Mouse (Mus musculus) embryonic facial prominence, embryonic 11.5 days (tissue): ENCODE data around the gene Amdhd2. TPM values are rescaled to one million over a fixed set of nuclear protein-coding genes. Genes with fewer than 3 reads are reported as not detected.

Experiments
- ATAC-seq: fragments of 200-750 bp; cut with Nextera tagmentation; replicated peaks from 2 replicates; pipeline ENCODE4 v1.8.0; 2017; ENCODE audit warnings: low read depth; ENCODE audit not compliant: insufficient number of reproducible peaks, low FRiP score, low TSS enrichment
- DNase-seq: peaks from one replicate; pipeline ENCODE4 v3.0.0-alpha.2; 2015; ENCODE audit warnings: low spot score
- H3K27ac ChIP-seq: fragments of 300-500 bp; sonication (generic); replicated peaks from 2 replicates; pipeline ENCODE4 v1.5.1; 2014; ENCODE audit warnings: mild to moderate bottlenecking, low read depth, low read length, control low read depth
- H3K27me3 ChIP-seq: fragments of 300-500 bp; sonication (generic); 2 replicates; pipeline ENCODE4 v1.6.1; 2014; ENCODE audit warnings: mild to moderate bottlenecking, low read length, moderate library complexity, mixed read lengths; ENCODE audit not compliant: control insufficient read depth, insufficient read depth
- H3K36me3 ChIP-seq: fragments of 300-500 bp; sonication (generic); replicated peaks from 2 replicates; pipeline ENCODE4 v1.6.1; 2014; ENCODE audit warnings: low read depth, mild to moderate bottlenecking, low read length, moderate library complexity, mixed read lengths; ENCODE audit not compliant: control insufficient read depth, insufficient read depth
- H3K4me1 ChIP-seq: fragments of 300-500 bp; sonication (generic); 2 replicates; pipeline ENCODE4 v1.6.1; 2014; ENCODE audit warnings: low read length, mixed read lengths; ENCODE audit not compliant: control insufficient read depth, insufficient read depth
- H3K4me2 ChIP-seq: fragments of 300-500 bp; sonication (generic); 2 replicates; pipeline ENCODE4 v1.6.1; 2014; ENCODE audit warnings: low read depth, mild to moderate bottlenecking, control low read depth, low read length, moderate library complexity
- H3K4me3 ChIP-seq: fragments of 300-500 bp; sonication (generic); 2 replicates; pipeline ENCODE4 v1.5.1; 2014; ENCODE audit warnings: low read depth, low read length, control low read depth
- H3K9ac ChIP-seq: fragments of 300-500 bp; sonication (generic); replicated peaks from 2 replicates; pipeline ENCODE4 v1.6.1; 2014; ENCODE audit warnings: mild to moderate bottlenecking, control low read depth, low read length
- H3K9me3 ChIP-seq: fragments of 300-500 bp; sonication (generic); replicated peaks from 2 replicates; pipeline ENCODE4 v1.6.1; 2016; ENCODE audit warnings: mild to moderate bottlenecking, low read length, inconsistent platforms, mixed read lengths; ENCODE audit not compliant: control insufficient read depth
- WGBS: fragments of 180-500 bp; shearing (Covaris S2); extraction: QIAGEN DNeasy Blood & Tissue Kit; methylation state at CpG from one replicate; pipeline ENCODE4 v1.1.7; 2014; 5-methylcytosine and 5-hydroxymethylcytosine counted together
- polyA plus RNA-seq: library from polyadenylated mRNA; unstranded; fragments of >200 nt; fragmentation: Nextera tagmentation; extraction: Ambion mirVana; gene quantifications from 2 replicates; pipeline ENCODE4 v1.2.1, GENCODE M21; 2014

The Amdhd2 gene
- polyA plus RNA-seq, 1 experiment from 2014 or later = 30.6 TPM

DNA sequence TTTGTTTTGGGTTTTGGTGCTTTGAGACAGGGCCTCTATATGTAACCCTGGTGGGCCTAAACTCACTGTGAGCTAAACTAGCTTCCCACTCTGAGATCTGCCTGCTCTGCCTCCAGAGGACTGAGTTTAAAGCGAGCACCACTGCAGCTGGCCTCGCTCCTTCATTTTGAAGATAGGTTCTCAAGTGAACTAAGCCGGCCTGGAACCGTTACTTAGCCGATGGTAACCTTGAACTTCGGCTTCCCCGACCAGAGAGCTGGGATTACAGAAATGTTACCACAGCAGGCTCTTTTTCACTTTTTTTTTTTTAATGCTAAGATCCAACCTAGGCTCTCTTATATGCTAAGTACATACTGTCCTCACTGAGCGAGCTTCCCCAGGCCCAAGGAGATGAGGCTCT lies 29.7 kb upstream of the Amdhd2 start:
- no peak overlapping the region for H3K4me2 ChIP-seq
- no peak overlapping the region for H3K4me3 ChIP-seq
- no peaks in the 10 kb centered on the region for H3K4me1 ChIP-seq
- H3K27ac ChIP-seq = no peak overlapping the region
- H3K9me3 ChIP-seq = no peaks in the 10 kb centered on the region
- no peak for DNase-seq
- no peaks in the 10 kb centered on the region for H3K27me3 ChIP-seq
- 85% methylated on average over 8 of the region's 8 CpGs for WGBS
- no peak overlapping the region for H3K9ac ChIP-seq
- ATAC-seq = no peak
- no peaks in the 10 kb centered on the region for H3K36me3 ChIP-seq

DNA sequence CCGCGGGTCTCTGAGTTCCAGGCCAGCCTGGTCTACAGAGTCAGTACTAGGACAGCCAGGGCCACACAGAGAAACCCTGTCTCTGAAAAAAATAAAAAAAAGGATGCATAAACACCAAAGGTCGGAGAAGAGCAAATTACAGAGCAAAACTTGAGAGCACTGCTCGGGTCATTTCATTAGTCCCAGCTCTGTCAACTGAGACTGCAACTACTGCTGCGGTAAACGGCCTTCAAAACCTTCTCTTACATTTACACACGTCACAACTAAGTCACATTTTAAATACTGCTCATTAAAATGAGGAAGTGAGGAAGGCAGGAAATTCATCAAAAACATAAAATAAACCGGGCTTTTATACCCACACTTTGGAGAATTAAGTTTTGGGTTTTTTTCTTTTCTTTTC lies 29.3 kb upstream of the Amdhd2 start:
- no peaks in the 10 kb centered on the region for H3K9me3 ChIP-seq
- WGBS = 77% methylated on average over 8 of the region's 8 CpGs
- no peak for ATAC-seq
- no peaks in the 10 kb centered on the region for H3K4me1 ChIP-seq
- no peaks in the 10 kb centered on the region for H3K27me3 ChIP-seq
- no peaks in the 10 kb centered on the region for H3K36me3 ChIP-seq
- no peak for DNase-seq
- no peak overlapping the region for H3K9ac ChIP-seq
- H3K4me2 ChIP-seq = no peak overlapping the region
- no peak overlapping the region for H3K27ac ChIP-seq
- H3K4me3 ChIP-seq = no peak overlapping the region

DNA sequence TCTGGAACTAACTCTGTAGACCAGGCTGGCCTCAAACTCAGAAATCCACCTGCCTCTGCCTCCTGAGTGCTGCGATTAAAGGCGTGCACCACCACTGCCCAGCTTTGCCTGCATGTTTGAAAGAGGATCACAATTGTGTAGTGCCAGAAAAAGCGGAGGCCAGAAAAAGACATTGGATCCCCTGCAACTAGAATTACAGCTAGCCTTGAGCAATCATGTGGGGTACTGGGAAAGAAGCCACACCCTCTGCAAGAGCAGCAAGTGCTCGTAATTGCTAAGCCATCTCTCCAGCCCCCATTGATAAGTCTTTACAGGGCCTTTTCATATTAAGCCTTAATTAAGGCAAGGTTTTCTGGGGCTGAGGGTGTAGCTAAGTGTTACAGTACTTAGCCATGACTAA lies 27.9 kb upstream of the Amdhd2 start:
- Histone ChIP-seq H3K36me3 (no peaks in the 10 kb centered on the region), H3K27me3 (no peaks in the 10 kb centered on the region), H3K27ac (no peak overlapping the region), H3K9me3 (no peaks in the 10 kb centered on the region), H3K4me1 (no peaks in the 10 kb centered on the region), H3K4me2 (no peak overlapping the region), H3K4me3 (no peak overlapping the region), H3K9ac (no peak overlapping the region)
- WGBS = 69% methylated on average over 4 of the region's 4 CpGs
- ATAC-seq (no peak), DNase-seq (no peak)

DNA sequence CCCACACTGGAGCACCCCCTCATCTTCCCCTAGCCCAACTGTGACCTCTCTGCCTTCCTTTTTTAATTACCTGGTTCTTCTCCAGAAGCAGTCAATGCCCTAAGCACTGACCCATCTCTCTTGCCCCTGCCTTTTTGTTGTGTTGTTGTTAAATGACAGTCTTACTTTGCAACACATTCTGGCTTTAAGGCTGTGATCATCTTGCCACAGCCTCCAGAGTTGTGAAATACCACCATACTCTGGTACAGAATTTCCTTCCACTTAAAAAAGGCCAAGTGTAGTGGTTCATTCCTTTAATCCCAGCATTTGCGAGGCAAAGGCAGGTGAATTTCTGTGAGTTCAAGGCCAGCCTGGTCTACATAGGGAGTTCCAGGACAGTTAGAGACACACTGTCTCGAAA lies 27.4 kb upstream of the Amdhd2 start:
- Histone ChIP-seq H3K4me2 (no peak overlapping the region), H3K4me1 (no peaks in the 10 kb centered on the region), H3K9me3 (no peaks in the 10 kb centered on the region), H3K4me3 (no peak overlapping the region), H3K27ac (no peak overlapping the region), H3K36me3 (no peaks in the 10 kb centered on the region), H3K9ac (no peak overlapping the region), H3K27me3 (no peaks in the 10 kb centered on the region)
- DNase-seq (no peak), ATAC-seq (no peak)
- 81% methylated on average over 2 of the region's 2 CpGs for WGBS

DNA sequence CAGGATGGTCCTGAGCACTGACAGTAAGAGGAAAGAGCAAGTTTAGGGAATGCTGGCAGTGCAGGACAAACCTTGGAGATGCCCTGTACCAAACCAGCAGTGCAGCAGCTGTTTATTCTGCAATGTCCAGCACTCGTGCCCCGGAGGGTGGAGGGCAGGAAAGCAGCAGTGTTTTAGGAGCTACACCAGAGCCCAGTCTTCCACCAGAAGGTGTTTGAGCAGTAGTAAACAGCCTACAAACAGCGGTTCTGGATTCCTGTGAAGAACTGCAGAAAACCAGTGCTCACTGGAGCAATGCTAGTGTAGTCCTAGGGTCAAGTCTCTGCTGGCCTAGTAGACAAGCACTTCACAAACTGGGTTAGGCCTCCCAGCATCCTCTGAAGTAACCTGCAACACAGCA lies 10.7 kb upstream of the Amdhd2 start:
- Histone ChIP-seq H3K27me3 (no peaks in the 10 kb centered on the region), H3K27ac (no peak overlapping the region), H3K4me1 (no peaks in the 10 kb centered on the region), H3K36me3 (no peaks in the 10 kb centered on the region), H3K9ac (no peak overlapping the region), H3K9me3 (no peaks in the 10 kb centered on the region), H3K4me3 (no peak overlapping the region), H3K4me2 (no peak overlapping the region)
- ATAC-seq (no peak), DNase-seq (no peak)
- WGBS = 83% methylated on average over 3 of the region's 3 CpGs

DNA sequence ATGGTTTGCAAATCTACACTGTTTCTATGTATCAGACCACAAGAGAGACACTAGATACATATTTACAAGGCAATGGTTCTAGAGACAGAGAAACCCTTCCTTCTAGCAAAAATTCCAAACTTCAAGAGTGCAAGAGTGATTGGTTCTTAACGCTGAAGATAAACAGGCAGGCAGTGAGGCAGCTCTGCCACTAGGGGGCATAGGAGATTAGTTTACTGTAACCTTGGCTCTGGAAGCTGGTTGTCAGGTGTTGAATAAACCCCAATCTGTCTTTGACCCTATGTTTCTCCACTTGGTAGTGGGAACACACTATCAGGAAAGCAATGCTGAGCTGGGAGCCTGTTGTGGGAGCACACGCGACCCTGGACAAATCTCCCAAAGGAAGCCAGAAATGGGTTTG lies 9.9 kb upstream of the Amdhd2 start:
- ATAC-seq (no peak), DNase-seq (peak; percentile 84)
- H3K36me3 ChIP-seq = no peaks in the 10 kb centered on the region
- H3K27me3 ChIP-seq = no peaks in the 10 kb centered on the region
- no peaks in the 10 kb centered on the region for H3K4me1 ChIP-seq
- no peaks in the 10 kb centered on the region for H3K9me3 ChIP-seq
- H3K4me2 ChIP-seq = no peak overlapping the region
- no peak overlapping the region for H3K27ac ChIP-seq
- H3K9ac ChIP-seq = no peak overlapping the region
- H3K4me3 ChIP-seq = no peak overlapping the region
- 2% methylated on average over 3 of the region's 3 CpGs for WGBS

DNA sequence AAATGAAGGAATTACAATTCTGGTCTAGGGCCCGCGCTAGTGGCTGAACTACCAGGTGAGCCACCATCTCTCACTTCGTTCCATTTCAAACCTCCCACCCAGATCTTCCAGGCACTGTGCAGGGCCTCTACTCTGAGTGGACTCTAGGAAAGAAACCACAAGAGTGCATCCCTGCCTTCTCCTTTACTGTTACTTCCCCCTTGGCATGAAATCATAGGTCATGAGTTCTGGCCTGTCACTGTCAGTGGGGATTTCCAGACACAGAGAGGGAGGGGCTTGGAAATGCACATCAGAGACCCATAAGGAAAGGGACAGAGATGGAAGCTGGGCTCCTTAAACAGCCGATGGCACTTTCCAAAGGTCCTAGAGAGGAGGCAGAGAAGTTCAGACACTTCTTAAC lies 8.2 kb upstream of the Amdhd2 start:
- Histone ChIP-seq H3K27me3 (no peaks in the 10 kb centered on the region), H3K9ac (no peak overlapping the region), H3K4me3 (no peak overlapping the region), H3K4me2 (no peak overlapping the region), H3K36me3 (no peaks in the 10 kb centered on the region; the same call in 1 of the 2 replicates), H3K4me1 (no peaks in the 10 kb centered on the region), H3K9me3 (no peaks in the 10 kb centered on the region), H3K27ac (no peak overlapping the region)
- no peak for ATAC-seq
- WGBS = 85% methylated on average over 4 of the region's 4 CpGs
- DNase-seq = no peak

DNA sequence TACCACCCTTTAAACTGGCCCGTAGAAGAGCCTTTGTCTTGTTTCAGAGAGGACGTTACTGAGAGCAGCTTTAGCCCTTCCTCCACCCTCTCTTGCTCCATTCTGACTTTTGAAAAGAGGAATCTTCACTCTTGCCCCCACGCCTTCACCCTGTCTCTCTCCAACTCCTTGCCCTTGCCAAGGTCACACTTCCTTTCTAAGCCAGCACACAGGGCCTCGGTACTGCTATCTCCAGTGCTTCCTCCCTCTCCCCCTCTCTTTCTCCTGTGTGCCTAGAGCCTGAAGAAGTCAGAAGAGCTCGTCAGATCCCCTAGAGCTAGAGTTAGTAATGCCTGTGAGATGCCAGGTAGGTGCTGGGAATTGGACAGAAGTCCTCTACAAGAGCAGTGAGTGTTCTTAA lies 7.2 kb upstream of the Amdhd2 start:
- Histone ChIP-seq H3K4me1 (no peaks in the 10 kb centered on the region), H3K4me2 (no peak overlapping the region), H3K4me3 (no peak overlapping the region), H3K9me3 (no peaks in the 10 kb centered on the region), H3K27ac (no peak overlapping the region), H3K36me3 (no peaks in the 10 kb centered on the region; the same call in 1 of the 2 replicates), H3K27me3 (no peaks in the 10 kb centered on the region), H3K9ac (no peak overlapping the region)
- 82% methylated on average over 5 of the region's 5 CpGs for WGBS
- DNase-seq (no peak), ATAC-seq (no peak)
